Mouse (Mus musculus): ENCODE data around the gene Cryl1. TPM values are rescaled to one million over a fixed set of nuclear protein-coding genes. Genes with fewer than 3 reads are reported as not detected.

Gene Cryl1
- polyA plus RNA-seq, 1 experiment from 2014 or later = 51.1 TPM

DNA sequence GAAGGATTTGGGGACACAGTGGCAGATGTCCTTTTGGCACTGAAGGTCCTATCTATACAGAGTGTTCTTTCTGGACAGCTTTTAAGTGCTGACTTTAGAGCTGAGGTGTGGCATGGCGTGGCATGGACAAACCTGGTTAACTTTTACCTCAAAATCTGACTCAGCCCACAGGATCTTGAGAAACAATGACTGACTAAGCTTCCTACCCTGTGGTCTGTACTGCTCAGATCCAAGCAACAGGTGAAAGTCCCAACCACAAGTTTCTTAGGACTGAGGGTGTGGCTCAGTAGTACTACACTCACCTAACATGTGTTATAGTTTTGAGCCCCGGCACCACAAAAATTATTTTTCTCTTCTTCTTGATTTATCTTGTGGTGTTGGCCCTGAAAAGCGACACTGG, 130.0 kb downstream of the Cryl1 start:
- Histone ChIP-seq H3K27me3 (no peaks in the 10 kb centered on the region), H3K4me2 (no peak overlapping the region), H3K9ac (no peak overlapping the region), H3K36me3 (no peaks in the 10 kb centered on the region), H3K27ac (no peak overlapping the region), H3K4me1 (no peaks in the 10 kb centered on the region), H3K4me3 (no peak overlapping the region), H3K9me3 (no peaks in the 10 kb centered on the region)
- 87% methylated on average over 3 of the region's 3 CpGs for WGBS
- no peak for ATAC-seq (ENCODE audit: insufficient number of reproducible peaks, low FRiP score, low TSS enrichment, low read depth)

DNA sequence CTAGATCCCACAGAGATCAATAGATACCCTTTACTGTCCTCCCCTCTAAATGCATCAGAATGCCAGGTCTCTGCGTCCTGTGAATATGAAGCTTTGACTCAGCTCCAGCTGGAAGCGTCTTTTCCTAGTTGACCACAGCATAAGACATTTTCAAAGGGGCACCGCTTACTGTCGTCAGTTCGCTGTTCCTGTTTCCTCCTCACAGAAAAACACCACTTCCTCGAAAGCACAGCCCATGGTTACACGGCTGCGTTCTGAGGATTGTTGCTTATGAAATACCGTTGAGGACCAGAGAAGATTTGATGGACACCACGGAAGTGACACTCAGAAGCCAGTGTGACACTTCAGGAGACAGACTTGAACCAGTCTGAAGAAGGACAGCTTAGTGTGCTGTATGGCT, 134.4 kb downstream of the Cryl1 start:
- Histone ChIP-seq H3K4me3 (no peak overlapping the region), H3K9me3 (no peaks in the 10 kb centered on the region), H3K4me2 (no peak overlapping the region), H3K36me3 (no peaks in the 10 kb centered on the region), H3K4me1 (no peaks in the 10 kb centered on the region), H3K27me3 (no peaks in the 10 kb centered on the region), H3K27ac (no peak overlapping the region), H3K9ac (no peak overlapping the region)
- ATAC-seq (ENCODE audit: insufficient number of reproducible peaks, low FRiP score, low TSS enrichment, low read depth) = no peak
- WGBS = 80% methylated on average over 10 of the region's 10 CpGs

DNA sequence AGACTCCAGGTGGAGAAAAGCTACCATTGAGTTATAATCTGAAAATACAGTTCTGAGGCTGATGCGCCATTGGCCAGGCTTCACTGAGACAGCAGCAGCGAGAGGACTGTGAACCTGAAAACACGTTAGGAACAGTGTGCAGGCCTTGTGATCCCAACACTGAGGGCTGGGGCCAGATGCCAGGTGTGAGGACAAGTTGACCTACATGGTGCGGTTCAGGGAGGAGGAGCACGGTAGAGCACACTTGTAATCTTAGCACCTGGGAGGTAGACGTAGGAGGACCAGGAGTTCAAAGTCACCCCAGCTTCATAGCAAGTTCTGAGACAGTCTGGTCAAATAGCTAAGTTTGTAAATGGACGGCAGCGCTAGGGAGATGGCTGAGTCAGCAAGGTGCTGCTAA, 139.0 kb downstream of the Cryl1 start:
- 77% methylated on average over 8 of the region's 8 CpGs for WGBS
- Histone ChIP-seq H3K4me3 (no peak overlapping the region), H3K27me3 (no peaks in the 10 kb centered on the region), H3K9me3 (no peaks in the 10 kb centered on the region), H3K9ac (no peak overlapping the region), H3K4me1 (no peaks in the 10 kb centered on the region), H3K4me2 (no peak overlapping the region), H3K36me3 (no peaks in the 10 kb centered on the region), H3K27ac (no peak overlapping the region)
- ATAC-seq (ENCODE audit: insufficient number of reproducible peaks, low FRiP score, low TSS enrichment, low read depth) = no peak

DNA sequence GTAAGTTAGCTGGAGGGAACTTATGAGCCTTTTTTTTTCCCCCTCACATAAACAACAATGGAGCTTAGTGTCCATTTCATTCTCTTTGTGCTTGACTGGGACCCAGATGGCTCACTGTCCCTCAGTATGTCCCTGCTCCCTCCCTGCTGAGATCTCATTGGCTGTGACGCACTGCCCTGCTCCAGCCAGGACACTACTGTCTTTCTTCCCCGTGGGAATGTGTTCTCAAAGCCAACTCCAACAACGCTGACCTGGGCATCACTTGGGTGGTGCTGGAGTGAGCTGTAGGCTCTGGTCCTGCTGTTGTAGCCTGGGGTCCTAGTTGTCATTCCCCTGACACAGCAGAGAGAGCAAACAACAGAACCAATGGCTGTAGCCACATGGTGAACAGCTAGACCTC, 149.7 kb downstream of the Cryl1 start:
- Histone ChIP-seq H3K36me3 (no peaks in the 10 kb centered on the region), H3K9me3 (no peaks in the 10 kb centered on the region), H3K4me1 (peaks cover 7% of the 10 kb centered on the region), H3K4me2 (no peak overlapping the region), H3K4me3 (no peak overlapping the region), H3K27ac (no peak overlapping the region), H3K9ac (no peak overlapping the region), H3K27me3 (no peaks in the 10 kb centered on the region)
- WGBS = 84% methylated on average over 3 of the region's 3 CpGs
- ATAC-seq (ENCODE audit: insufficient number of reproducible peaks, low FRiP score, low TSS enrichment, low read depth) = no peak

DNA sequence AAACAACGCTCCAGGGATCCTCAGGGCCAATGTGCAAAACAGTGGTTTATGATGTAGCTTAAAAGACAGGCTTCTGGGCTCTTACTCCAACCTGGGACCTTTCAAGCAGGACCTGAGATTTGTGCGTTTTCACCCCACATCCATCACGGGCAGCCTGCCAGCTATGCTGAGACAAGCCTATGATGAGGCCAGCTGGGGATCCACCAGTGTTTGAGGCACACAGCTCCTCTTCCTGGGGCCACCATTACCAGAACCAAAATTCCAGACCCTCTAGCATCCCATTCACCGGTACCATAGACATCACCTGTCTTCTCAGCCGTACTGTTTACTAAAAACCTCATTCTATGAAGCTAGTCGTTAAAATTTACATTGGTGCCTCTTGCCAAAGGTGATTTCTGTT, 151.8 kb downstream of the Cryl1 start:
- H3K27me3 ChIP-seq = no peaks in the 10 kb centered on the region
- ATAC-seq (ENCODE audit: insufficient number of reproducible peaks, low FRiP score, low TSS enrichment, low read depth) = no peak
- peaks cover 7% of the 10 kb centered on the region for H3K4me1 ChIP-seq
- no peak overlapping the region for H3K27ac ChIP-seq
- H3K9me3 ChIP-seq = no peaks in the 10 kb centered on the region
- no peak overlapping the region for H3K9ac ChIP-seq
- 29% methylated on average over 6 of the region's 6 CpGs for WGBS
- no peak overlapping the region for H3K4me2 ChIP-seq
- no peak overlapping the region for H3K4me3 ChIP-seq
- no peaks in the 10 kb centered on the region for H3K36me3 ChIP-seq

DNA sequence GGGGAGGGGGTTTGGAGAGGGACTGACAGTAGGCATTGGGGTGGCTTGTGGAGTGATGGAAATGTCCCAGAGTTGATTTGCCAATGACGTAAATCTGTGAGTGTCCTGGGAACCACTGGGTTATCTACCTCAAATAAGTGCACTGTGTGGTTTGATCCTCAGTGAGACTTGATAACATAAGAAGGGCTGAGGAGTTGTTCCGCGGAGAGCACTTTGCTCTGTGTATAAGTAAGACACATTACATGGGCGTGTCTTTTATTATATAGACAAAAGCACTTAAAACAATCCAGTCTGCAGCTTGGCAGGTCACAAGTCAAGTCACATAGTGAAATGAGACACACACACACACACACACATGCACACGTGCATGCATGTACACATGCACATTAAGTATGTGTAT, 155.4 kb downstream of the Cryl1 start:
- peaks cover 7% of the 10 kb centered on the region; the same call in 1 of the 2 replicates for H3K4me1 ChIP-seq
- H3K4me2 ChIP-seq = no peak overlapping the region
- no peaks in the 10 kb centered on the region for H3K36me3 ChIP-seq
- H3K27me3 ChIP-seq = no peaks in the 10 kb centered on the region
- no peak overlapping the region for H3K4me3 ChIP-seq
- 81% methylated on average over 5 of the region's 5 CpGs for WGBS
- H3K9me3 ChIP-seq = no peaks in the 10 kb centered on the region
- ATAC-seq (ENCODE audit: insufficient number of reproducible peaks, low FRiP score, low TSS enrichment, low read depth) = no peak
- H3K27ac ChIP-seq = no peak overlapping the region
- no peak overlapping the region for H3K9ac ChIP-seq

DNA sequence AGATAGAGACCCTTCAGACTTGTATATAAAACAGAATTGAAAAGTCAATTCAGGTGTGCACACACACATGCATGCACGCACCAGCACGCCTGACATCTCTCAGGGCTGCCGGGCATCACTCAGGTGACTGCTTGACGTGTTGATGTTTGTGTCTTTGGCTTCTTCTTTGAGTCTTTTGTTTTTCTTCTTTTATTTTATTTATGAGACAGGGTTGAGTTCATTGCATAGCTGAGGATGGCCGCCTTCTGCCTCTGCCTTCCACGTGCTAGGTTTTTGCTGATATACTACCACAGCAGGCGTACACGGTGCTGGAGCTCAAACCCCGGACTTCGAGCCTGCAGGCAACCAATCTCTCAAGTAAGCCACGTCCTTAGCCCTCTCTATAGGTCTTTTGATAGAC, 163.1 kb downstream of the Cryl1 start:
- Histone ChIP-seq H3K4me1 (0 out of 2 replicates have a peak, but pooled peaks cover 6% of the 10 kb centered on the region), H3K4me3 (no peak overlapping the region), H3K27ac (no peak overlapping the region), H3K9me3 (no peaks in the 10 kb centered on the region), H3K27me3 (no peaks in the 10 kb centered on the region), H3K9ac (no peak overlapping the region), H3K36me3 (no peaks in the 10 kb centered on the region), H3K4me2 (no peak overlapping the region)
- ATAC-seq (ENCODE audit: insufficient number of reproducible peaks, low FRiP score, low TSS enrichment, low read depth) = no peak
- WGBS = 70% methylated on average over 11 of the region's 11 CpGs

DNA sequence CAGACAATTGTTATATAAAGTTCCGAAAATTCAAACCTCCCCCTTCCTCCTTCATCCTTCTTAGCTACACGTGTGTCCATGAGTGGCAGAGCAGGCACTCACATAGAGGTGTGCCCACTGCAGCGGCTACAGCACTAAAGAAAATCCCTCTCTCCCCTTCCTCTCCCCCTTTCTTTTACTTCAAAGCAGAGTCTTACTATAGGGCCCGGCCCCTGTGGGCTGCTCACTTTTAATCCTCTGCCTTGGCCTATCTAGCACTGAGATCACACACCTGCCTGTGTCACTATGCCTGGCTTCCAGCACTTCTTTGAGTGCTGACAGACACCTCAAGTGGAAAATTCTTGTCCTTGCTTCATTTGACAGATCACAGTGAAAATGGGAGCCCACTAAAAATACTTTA, 163.6 kb downstream of the Cryl1 start:
- H3K9me3 ChIP-seq = no peaks in the 10 kb centered on the region
- H3K27ac ChIP-seq = no peak overlapping the region
- H3K4me3 ChIP-seq = no peak overlapping the region
- no peaks in the 10 kb centered on the region for H3K36me3 ChIP-seq
- H3K4me1 ChIP-seq = 0 out of 2 replicates have a peak, but pooled peaks cover 6% of the 10 kb centered on the region
- WGBS = 21% methylated on average over 4 of the region's 4 CpGs
- ATAC-seq (ENCODE audit: insufficient number of reproducible peaks, low FRiP score, low TSS enrichment, low read depth) = 0 out of 2 replicates have a peak, but pooled peaks have one; percentile 58
- H3K4me2 ChIP-seq = no peak overlapping the region
- H3K9ac ChIP-seq = no peak overlapping the region
- no peaks in the 10 kb centered on the region for H3K27me3 ChIP-seq

DNA sequence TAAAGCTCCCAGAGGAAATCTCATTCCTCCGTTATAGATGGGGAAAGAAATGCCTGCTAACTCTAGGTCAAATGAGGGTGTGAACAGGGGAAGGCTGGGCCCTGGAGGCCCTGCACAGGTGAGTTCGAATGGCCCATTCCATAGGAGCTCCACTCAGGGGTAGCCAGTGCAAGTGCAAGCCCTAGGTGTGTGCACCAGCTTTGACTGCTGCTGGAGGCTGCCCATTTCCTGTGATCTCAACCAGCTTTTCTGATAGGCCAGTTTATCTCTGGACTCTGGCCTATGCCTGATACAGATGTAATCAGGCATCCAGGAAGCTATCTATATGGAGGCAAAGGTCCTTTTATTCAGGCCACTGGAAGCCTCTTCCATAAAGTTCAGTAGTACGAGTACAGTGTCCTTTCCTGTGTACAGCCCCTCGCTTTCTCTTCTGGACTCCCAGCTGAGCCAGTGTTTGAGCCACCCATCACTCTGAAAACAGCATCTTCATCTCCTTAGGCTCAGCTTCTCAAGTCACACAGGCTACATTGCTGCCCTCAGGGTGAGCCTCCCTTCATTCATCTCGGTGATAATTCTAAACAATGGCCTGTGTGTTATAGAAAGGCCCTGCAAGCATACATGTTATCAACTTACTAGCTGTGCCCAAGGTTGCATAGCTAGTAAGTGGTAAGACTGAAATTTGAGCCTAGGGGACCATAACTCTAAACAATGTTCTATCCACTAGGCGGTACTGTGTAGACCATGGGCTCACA, 167.9 kb downstream of the Cryl1 start:
- Histone ChIP-seq H3K36me3 (no peaks in the 10 kb centered on the region), H3K27me3 (no peaks in the 10 kb centered on the region), H3K4me2 (no peak overlapping the region), H3K4me3 (no peak overlapping the region), H3K4me1 (0 out of 2 replicates have a peak, but pooled peaks cover 4% of the 10 kb centered on the region), H3K9ac (no peak overlapping the region), H3K27ac (no peak overlapping the region), H3K9me3 (no peaks in the 10 kb centered on the region)
- 66% methylated on average over 6 of the region's 6 CpGs for WGBS
- no peak for ATAC-seq (ENCODE audit: insufficient number of reproducible peaks, low FRiP score, low TSS enrichment, low read depth)

Other genes with a start within 250 kb of the Cryl1 start
- 14.5 and 15.9 TPM in 2 replicates for gene Ift88, start 25.5 kb upstream of the Cryl1 start, polyA plus RNA-seq (2015; fragmentation: Nextera tagmentation; extraction: Ambion mirVana)
- 9.2 and 12.1 TPM in 2 replicates for gene Il17d, start 126.2 kb upstream of the Cryl1 start, polyA plus RNA-seq (2015; fragmentation: Nextera tagmentation; extraction: Ambion mirVana)
- gene Eef1akmt1, start 173.1 kb upstream of the Cryl1 start, polyA plus RNA-seq (2015; fragmentation: Nextera tagmentation; extraction: Ambion mirVana) = 88.8 and 89.8 TPM in 2 replicates